30 mouse cellular contexts compared by ENCODE assay signal in genomic region chr13:72355821-72356220, GRCm38 (mm10).
A peak's percentile ranks its signal among the peaks of the same experiment; 100 is the strongest.
DNase-seq lines count a peak whose midpoint lies in the region; ATAC-seq and TF ChIP-seq lines count a peak whose summit lies in the region.
"Had no signal": no experiment of that assay in that cellular context is flagged by ENCODE, and none has a peak within 500 bp of the region (broad histone marks: within the 10 kb centered on the region; RNA-seq: fewer than 3 reads in every experiment).

No protein-coding gene starts in this region.

- DNase-seq in kidney, adult 2 months: peak; percentile 80
- DNase-seq in kidney, adult 18-20 months: no peak
- DNase-seq in kidney, adult 9 months: peak; percentile 76
- peak; percentile 15 for DNase-seq in kidney, postnatal 14 days
- no peak for DNase-seq in frontal cortex, adult 2 months (ENCODE audit: extremely low spot score in 1 of 2, low spot score in 1 of 2)
- no peak for DNase-seq in left cerebral cortex, adult 11 months (ENCODE audit: low spot score)
- DNase-seq: adrenal gland, adult 8-10 months; adrenal gland, postnatal 25 days; cerebellum, adult 11-12 months; cerebellum, adult 8-10 months; cerebellum, postnatal 10 days; cerebellum, postnatal 36 days; embryo, embryonic 11 days; gastrocnemius, postnatal 10 days; gastrocnemius, postnatal 36 days; heart, postnatal 10 days; heart, postnatal 36 days had no signal

- H3K36me3 ChIP-seq in kidney, adult 2 months (ENCODE audit: control insufficient read depth, insufficient read depth, low read length): no peaks in the 10 kb centered on the region
- H3K36me3 ChIP-seq in kidney, embryonic 16.5 days (ENCODE audit: insufficient read depth, low read length): no peaks in the 10 kb centered on the region
- H3K36me3 ChIP-seq: embryonic facial prominence, embryonic 10.5 days; embryonic facial prominence, embryonic 13.5 days; forebrain, embryonic 12.5 days; forebrain, embryonic 15.5 days; heart, embryonic 12.5 days; heart, embryonic 15.5 days; hindbrain, embryonic 10.5 days; hindbrain, embryonic 13.5 days had no signal

- no peak overlapping the region for H3K4me2 ChIP-seq in kidney, embryonic 16.5 days (replicated peaks; ENCODE audit: low read depth, low read length)
- H3K4me2 ChIP-seq: embryonic facial prominence, embryonic 13.5 days; forebrain, embryonic 12.5 days; forebrain, embryonic 15.5 days; heart, embryonic 12.5 days; heart, embryonic 15.5 days; hindbrain, embryonic 13.5 days had no signal

- TF ChIP-seq CTCF in kidney, adult 2 months (conservative IDR thresholded peaks at IDR 0.05; ENCODE audit: insufficient read depth, insufficient read length, low read depth, low read length): no peak

- 36% methylated on average over 3 of the region's 3 CpGs for WGBS in kidney, adult 2 months
- WGBS in kidney, embryonic 16.5 days: 58% methylated on average over 3 of the region's 3 CpGs

- no peaks in the 10 kb centered on the region for H3K9me3 ChIP-seq in kidney, embryonic 16.5 days (ENCODE audit: low read length)
- H3K9me3 ChIP-seq: embryonic facial prominence, embryonic 10.5 days; embryonic facial prominence, embryonic 13.5 days; forebrain, embryonic 12.5 days; forebrain, embryonic 15.5 days; heart, embryonic 12.5 days; heart, embryonic 15.5 days; hindbrain, embryonic 10.5 days; hindbrain, embryonic 13.5 days had no signal

- H3K4me3 ChIP-seq in kidney, adult 2 months (ENCODE audit: insufficient read depth, low read depth, low read length): no peak overlapping the region
- no peak overlapping the region for H3K4me3 ChIP-seq in kidney, embryonic 16.5 days (ENCODE audit: low read length)
- H3K4me3 ChIP-seq: embryonic facial prominence, embryonic 10.5 days; embryonic facial prominence, embryonic 13.5 days; erythroblast, embryonic 14.5 days; forebrain, embryonic 12.5 days; forebrain, embryonic 15.5 days; heart, embryonic 12.5 days; heart, embryonic 15.5 days; hindbrain, embryonic 10.5 days; hindbrain, embryonic 13.5 days had no signal

- no peaks in the 10 kb centered on the region for H3K27me3 ChIP-seq in kidney, adult 2 months (replicated peaks; ENCODE audit: control insufficient read depth, insufficient read depth, low read length)
- no peaks in the 10 kb centered on the region for H3K27me3 ChIP-seq in kidney, embryonic 16.5 days (ENCODE audit: insufficient read depth, low read length)

- H3K27ac ChIP-seq in kidney, adult 2 months (ENCODE audit: insufficient read depth, low read depth, low read length): no peak overlapping the region
- no peak overlapping the region for H3K27ac ChIP-seq in kidney, embryonic 16.5 days (ENCODE audit: low read length)
- H3K27ac ChIP-seq: embryonic facial prominence, embryonic 10.5 days; embryonic facial prominence, embryonic 13.5 days; forebrain, embryonic 12.5 days; forebrain, embryonic 15.5 days; heart, embryonic 15.5 days; hindbrain, embryonic 10.5 days; hindbrain, embryonic 13.5 days had no signal

- ATAC-seq in kidney, embryonic 16.5 days (ENCODE audit: low FRiP score, low TSS enrichment): peak; percentile 84
- no peak for ATAC-seq in inflammation-experienced regulatory T-cells, adult 6 months
- ATAC-seq: activated CD4-positive, CD25-positive, alpha-beta regulatory T cell, adult 4 months; CD4-positive, CD25-positive, alpha-beta regulatory T cell, adult 4 months; forebrain, embryonic 15.5 days had no signal

- peaks cover 3% of the 10 kb centered on the region; the same call in 1 of the 2 replicates for H3K4me1 ChIP-seq in kidney, adult 2 months (ENCODE audit: control insufficient read depth, insufficient read depth, low read length)
- H3K4me1 ChIP-seq in kidney, embryonic 16.5 days (ENCODE audit: insufficient read depth, low read length): no peaks in the 10 kb centered on the region
- H3K4me1 ChIP-seq: heart, embryonic 12.5 days; heart, embryonic 15.5 days had no signal

- H3K9ac ChIP-seq in kidney, embryonic 16.5 days (replicated peaks; ENCODE audit: low read length): no peak overlapping the region
- H3K9ac ChIP-seq: embryonic facial prominence, embryonic 13.5 days; forebrain, embryonic 12.5 days; forebrain, embryonic 15.5 days; heart, embryonic 12.5 days; heart, embryonic 15.5 days; hindbrain, embryonic 13.5 days had no signal

- no peak for TF ChIP-seq POLR2A in kidney, adult 2 months (IDR thresholded peaks at IDR 0.05; ENCODE audit: low read depth, low read length)

Comparison
In these comparisons a context has a peak if more than half of its experiments do, and no peak if none do; other contexts are left out.
1. DNase-seq: peak in kidney, adult 2 months (single experiment), kidney, adult 9 months (single experiment) and kidney, postnatal 14 days (single experiment); none in kidney, adult 18-20 months (single experiment), frontal cortex, adult 2 months (0 of 2) and left cerebral cortex, adult 11 months (single experiment).